Mouse (Mus musculus) stomach, postnatal 0 days (tissue): ENCODE data around the gene Map7.

Experiments used
- CTCF ChIP-seq: IDR thresholded peaks from 2 replicates; pipeline ENCODE4 v1.5.1; 2016; ENCODE audit warnings: antibody characterized with exemption, low read depth, mild to moderate bottlenecking, moderate library complexity
- EP300 ChIP-seq: optimal IDR thresholded peaks from 2 replicates; pipeline ENCODE3; 2016; ENCODE audit warnings: antibody characterized with exemption

DNA sequence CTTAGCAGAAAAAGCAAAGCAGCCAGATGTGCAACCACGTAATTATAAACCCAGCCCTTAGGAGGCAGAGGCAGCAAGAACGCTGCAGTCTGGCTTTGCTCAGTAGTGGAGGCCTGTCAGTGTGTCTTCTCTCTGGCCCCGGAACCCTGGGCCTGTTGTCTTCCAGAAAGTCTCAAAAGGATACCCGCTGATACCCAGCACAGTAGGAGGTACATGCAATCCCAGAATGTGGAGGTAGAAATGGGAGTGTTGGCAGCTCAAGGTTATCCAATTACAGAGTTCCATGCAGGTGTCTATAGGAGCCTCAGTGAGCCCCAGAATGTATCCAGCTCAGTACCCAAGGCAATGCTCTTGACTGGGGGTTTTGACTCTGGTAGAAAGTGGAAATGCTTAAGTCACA, 73.7 kb downstream of the Map7 start:
- TF ChIP-seq CTCF (no peak), EP300 (no peak)
